Mouse (Mus musculus) T-helper 2 cell (primary cell): Measurements from ENCODE around the gene H2afj.
"Not testable (repeated sequence)": the region's sequence is repeated elsewhere in the genome, so short reads cannot be mapped to it uniquely, and the experiment has no call there.

Experiments used
- in situ Hi-C: fragments of 300-600 bp; cut with MboI, MseI; formaldehyde crosslinking; loops from one replicate; pipeline ENCODE4 v1.15.1; 2025; ENCODE audit warnings: high pct_unique_total_duplicates

The H2afj gene

DNA sequence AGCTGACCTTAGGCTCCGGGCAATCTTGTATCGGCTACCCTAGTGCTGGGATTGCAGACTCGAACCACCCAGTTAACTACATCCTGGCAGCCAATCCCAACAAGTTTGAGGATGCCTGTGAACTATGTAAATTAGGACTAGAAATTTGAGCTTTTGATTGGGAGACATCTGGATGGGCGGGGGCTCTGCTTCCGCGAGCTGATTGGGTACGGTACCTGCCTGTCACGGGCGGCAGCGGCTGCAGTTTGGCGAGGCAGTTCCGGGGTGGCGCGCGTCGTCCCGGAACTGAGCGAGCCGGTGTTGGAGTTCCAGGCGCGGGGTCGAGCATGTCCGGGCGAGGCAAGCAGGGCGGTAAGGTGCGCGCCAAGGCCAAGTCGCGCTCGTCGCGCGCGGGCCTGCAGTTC lies at the start of gene H2afj:
TSS of gene H2afj (plus strand) at position 231 of the 404 bp plus-strand sequence.
- in situ Hi-C loops = loop anchor here (25.0 kb wide), 1 partner anchor 1896 kb away; the partner anchor contains the start of gene Cdkn1b

- in situ Hi-C loops = loop anchor here (10.0 kb wide), 1 partner anchor 421 kb away; no protein-coding TSS in a partner anchor
These were observed 44.1 kb upstream of the H2afj start for GRCm38 (mm10) chr6:136763912-136764311.

- in situ Hi-C loops = loop anchor here (10.0 kb wide), 1 partner anchor 416 kb away; no protein-coding TSS in a partner anchor
These were observed 38.9 kb upstream of the H2afj start for GRCm38 (mm10) chr6:136769143-136769542.

DNA sequence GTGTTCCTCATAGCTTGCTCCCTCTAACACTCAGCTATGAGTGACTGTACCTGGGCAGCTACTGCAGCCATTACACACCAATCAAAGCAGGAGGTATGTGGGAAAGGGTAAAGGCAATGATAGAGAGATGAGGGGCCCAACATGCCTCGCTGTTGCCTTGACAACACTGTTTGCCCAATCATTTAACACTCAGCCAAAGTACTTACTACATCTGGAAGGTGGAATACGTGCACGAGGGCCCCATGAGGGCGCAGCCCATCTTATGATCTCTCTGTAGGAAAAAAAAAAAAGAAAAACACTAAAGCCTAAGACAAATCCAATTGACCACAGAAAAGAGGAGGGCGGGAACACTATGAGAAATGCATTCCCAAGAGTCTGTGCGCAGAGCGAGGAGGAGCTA lies 38.2 kb upstream of the H2afj start:
- in situ Hi-C loops = loop anchor here (10.0 kb wide), 1 partner anchor 415 kb away; no protein-coding TSS in a partner anchor

- in situ Hi-C loops = no loop called here
These were observed 31.7 kb upstream of the H2afj start for GRCm38 (mm10) chr6:136776392-136776791.

GRCm38 (mm10) chr6:136781377-136781986 lies 26.6 kb upstream of the H2afj start, which contains the start of gene Gucy2c:
Gene Gucy2c, minus strand, starts transcription at chr6:136781765.
- in situ Hi-C loops = no loop called here

DNA sequence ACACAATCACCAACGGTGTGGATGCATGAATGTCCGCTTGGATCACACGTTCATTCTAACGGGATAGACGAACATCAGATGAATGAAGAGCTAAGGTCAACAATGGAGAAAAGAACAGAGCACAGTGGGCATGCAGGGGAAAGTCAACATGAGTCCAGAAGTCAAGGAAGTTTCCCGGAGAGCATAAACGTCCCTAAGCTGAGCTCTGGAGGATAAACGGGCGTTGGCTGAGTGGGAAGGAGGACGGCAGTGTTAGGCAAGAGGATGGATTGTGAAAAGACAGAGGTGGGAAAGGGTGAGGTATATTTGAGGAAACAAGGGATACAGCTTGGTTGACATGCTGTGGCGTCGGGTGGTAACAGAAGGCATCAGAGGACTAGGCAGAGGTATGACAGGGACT lies 25.9 kb upstream of the H2afj start:
- in situ Hi-C loops = no loop called here

DNA sequence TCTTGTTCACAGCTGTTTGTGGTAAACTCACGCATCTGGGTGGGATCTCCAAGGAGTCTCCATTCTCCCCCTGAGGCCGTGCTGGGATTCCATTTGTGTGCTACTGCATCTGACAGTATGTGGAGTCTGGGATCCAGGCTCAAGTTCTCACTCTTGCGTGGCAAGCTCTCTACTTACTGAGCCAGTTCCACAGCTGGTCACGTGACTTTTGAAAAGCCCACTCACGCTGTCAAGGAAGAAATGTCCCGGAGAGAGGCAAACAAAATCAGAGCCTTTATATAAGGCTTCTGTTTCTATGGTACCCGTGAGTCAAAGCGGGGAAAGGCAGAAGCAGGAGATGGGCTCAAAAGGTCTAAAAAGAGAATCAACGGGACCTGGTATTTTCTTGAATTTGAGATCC lies 25.3 kb upstream of the H2afj start:
- in situ Hi-C loops = no loop called here

DNA sequence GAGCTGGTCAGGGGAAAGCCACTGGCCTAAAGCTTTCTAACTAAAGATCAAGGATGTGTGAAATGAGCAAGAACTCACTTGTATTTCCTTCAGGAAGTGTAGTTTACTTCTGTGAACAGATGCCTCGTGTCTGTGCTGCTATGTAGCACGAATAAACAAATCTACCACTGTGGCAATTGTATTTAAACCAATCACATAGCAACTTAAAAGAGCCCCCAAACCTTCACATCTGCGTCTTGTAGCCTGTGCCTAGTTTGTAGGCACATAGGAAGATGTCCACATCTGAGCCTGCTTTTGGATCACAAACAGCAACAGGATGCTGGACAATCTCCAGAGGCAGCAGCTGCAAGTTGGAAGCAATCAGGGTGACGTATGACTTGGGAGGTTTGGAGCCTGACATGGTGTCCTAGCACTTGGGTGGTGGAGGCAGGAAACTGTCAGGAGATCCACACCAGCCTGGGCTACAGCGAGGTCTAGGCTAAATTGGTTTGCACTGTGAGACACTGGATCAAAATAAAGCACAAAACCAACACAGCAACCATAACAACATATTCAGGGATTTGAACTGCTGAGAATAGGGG lies 18.6 kb upstream of the H2afj start:
- in situ Hi-C loops = no loop called here

DNA sequence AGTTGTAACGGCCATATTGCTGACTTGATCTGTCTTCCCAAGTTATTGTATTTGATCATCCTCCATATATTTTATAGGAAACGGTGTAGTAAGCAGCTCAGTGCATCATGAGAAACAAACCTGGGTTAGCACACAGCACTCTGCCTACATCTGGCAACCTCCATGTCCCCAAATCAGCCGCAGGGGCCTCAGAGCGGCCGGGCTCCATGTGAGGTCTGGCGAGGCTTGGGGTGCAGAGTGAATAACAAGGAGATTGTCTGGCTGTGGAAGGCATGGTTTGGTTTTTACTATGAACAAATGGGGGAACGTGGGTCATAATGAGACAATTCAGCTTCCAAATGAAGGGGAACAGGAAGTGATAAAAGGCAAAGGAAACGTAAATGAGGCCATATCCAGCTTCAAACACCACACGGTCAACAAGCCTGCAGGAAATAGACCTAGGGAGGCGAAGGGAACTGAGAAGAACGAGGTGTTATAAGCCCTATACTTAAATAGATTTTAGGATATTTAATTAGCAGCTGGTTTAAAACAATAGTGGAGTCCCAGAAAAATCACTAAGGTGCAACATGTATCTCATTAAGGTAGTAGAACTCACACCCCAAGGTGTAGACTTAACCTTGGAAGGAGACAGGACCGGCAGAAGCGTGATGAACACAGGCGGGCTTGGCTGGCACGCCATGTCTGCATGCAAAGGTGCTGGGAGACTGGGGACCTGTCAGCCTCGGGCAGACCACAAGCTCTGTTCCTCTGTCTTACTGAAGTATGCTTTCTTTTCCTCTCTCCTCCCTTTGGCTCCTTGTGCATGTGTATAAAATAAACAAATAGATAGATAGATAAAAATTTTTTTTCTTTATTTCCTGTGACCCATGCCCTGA lies 14.9 kb upstream of the H2afj start:
- in situ Hi-C loops = no loop called here

- in situ Hi-C loops = no loop called here
These were observed 14.1 kb upstream of the H2afj start for GRCm38 (mm10) chr6:136793831-136794525.

- in situ Hi-C loops = no loop called here
These were observed 12.9 kb upstream of the H2afj start for GRCm38 (mm10) chr6:136795110-136795509.

DNA sequence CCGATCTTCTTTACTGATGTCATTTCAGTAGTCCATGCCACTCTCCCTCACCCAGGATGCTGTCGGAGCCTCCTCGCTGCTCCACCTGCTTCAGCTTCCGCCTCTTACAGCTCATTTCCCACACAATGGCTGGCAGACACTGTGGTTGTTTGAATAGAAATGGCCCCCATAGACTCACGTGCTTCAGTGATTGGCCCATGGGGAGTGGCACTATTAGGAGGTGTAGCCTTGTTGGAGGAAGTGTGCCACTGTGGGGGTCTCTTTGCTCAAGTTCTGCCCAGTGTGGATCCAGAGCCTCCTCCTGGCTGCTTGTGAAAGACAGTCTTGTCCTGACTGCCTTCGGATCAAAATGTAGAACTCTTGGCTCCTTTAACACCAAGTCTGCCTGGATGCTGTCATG lies 12.2 kb upstream of the H2afj start:
- in situ Hi-C loops = no loop called here

GRCm38 (mm10) chr6:136797874-136798693 lies 10.0 kb upstream of the H2afj start:
- in situ Hi-C loops = not testable (repeated sequence)

- in situ Hi-C loops = loop anchor here (25.0 kb wide), 1 partner anchor 1888 kb away; the partner anchor contains the start of gene Cdkn1b
These were observed 7.3 kb upstream of the H2afj start for GRCm38 (mm10) chr6:136800710-136801109.

- in situ Hi-C loops = loop anchor here (25.0 kb wide), 1 partner anchor 1889 kb away; the partner anchor contains the start of gene Cdkn1b
These were observed 6.8 kb upstream of the H2afj start for GRCm38 (mm10) chr6:136801274-136801673.

DNA sequence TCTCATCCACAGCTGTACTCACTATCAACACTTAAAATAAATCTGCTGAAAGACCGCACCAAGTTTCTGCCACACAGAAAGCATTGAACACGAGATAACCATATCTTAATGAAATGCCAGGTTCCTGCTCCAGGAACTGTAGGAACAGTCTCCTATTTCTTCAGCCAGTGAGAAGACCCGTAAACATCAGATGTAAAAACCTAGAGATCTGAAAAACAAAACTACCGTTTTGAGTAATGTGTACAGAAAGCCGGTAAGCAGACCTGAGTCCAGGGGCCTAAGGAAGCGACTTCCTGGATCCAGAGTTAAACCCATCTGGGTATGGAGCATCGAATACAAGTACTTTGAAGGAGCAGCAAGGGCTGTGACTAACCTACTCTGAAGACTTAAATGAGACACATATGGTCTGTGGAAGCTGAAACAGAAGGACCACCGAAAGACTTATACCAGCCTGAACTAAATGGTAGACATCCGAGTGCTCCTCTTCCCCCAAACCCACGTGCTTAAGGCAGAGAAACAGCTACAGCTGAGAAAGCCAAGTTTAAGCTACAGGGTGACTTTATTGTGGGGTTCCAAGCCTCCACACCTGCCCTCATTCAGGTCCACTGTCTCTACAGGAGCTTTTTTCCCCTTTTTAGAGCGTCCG lies 4.8 kb upstream of the H2afj start:
- in situ Hi-C loops = loop anchor here (25.0 kb wide), 1 partner anchor 1891 kb away; the partner anchor contains the start of gene Cdkn1b

DNA sequence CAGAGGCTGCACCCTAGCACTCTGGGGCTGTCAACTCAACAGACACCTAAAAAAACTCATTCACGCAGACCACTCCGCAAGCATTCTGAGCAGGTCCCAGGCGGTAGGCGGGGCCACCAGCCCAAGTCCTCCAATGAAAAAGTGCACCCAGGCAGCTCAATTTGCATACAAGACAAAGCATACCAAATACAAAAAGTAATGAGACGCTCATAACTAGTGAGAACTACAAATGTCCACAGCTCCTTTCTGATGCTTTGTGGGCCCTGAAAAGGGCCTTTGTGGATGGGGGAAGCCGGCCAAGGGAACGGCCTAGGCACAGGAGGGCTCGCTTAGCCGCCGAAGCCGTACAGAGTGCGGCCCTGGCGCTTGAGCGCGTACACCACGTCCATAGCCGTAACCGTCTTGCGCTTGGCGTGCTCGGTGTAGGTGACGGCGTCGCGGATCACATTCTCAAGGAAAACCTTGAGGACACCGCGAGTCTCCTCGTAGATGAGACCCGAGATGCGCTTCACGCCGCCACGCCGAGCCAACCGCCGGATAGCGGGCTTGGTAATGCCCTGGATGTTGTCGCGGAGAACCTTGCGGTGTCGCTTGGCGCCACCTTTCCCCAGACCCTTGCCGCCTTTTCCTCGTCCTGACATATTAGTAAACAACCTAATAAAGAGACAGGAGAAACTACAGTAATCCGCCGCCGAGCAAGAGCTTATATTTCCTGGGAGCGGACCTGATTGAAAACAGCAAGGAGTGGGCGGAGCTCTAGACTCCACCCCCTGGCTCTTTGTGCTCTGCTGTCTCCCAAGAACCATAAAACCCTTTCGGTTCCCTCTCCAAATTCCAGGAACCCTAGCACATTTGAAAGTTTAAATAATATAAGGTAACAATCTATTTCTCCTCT lies 4.1 kb upstream of the H2afj start, which contains the start of gene Hist4h4:
TSS of gene Hist4h4 (minus strand) at position 677 of the 895 bp plus-strand sequence.
- in situ Hi-C loops = loop anchor here (25.0 kb wide), 1 partner anchor 1892 kb away; the partner anchor contains the start of gene Cdkn1b
